Mouse (Mus musculus) c-Kit-negative CD71-positive TER-119-positive erythroid progenitor cells, embryonic 14.5 days (primary cell): ENCODE results near the gene Trp53rkb.

Experiments
- DNase-seq: peaks from one replicate; pipeline ENCODE4 v3.0.0-alpha.2; 2013; ENCODE audit warnings: low read depth, low spot score

Trp53rkb gene

GRCm38 (mm10) chr2:166834091-166834490, 41.8 kb downstream of the Trp53rkb start:
- DNase-seq = no peak

GRCm38 (mm10) chr2:166834796-166835195, 42.5 kb downstream of the Trp53rkb start:
- DNase-seq = no peak

- DNase-seq = no peak
Observed at GRCm38 (mm10) chr2:166835581-166835980, 43.2 kb downstream of the Trp53rkb start.

GRCm38 (mm10) chr2:166841813-166842212, 49.5 kb downstream of the Trp53rkb start:
- no peak for DNase-seq
